Mouse (Mus musculus): ENCODE measurements around the gene Klhl23.
"Not testable (repeated sequence)": the region's sequence is repeated elsewhere in the genome, so short reads cannot be mapped to it uniquely, and the experiment has no call there.

The Klhl23 gene

DNA sequence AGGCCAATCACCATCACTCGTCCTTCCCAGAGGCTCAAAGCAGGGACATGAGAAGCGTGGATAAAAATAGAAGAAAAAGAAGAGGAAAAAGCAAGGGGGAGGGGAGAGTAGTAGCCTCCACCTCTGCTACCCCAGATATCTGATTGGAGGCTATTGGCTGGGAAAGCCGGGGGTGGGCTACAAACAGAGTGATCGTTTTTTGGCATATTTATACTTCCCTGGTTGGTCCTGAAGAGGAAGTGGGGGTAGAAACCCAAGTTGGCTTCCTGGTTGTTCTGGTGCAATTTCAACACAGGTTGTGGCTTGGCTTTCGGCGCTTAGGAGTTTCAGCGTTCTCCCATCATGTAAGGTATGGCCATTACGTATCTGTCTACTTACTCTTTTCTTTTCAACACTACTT, at the start of gene Klhl23:
Gene Klhl23 (plus strand): TSS at position 234 of the 400 bp plus-strand sequence.
- no peak for DNase-seq (ENCODE audit: low read depth, low spot score)

DNA sequence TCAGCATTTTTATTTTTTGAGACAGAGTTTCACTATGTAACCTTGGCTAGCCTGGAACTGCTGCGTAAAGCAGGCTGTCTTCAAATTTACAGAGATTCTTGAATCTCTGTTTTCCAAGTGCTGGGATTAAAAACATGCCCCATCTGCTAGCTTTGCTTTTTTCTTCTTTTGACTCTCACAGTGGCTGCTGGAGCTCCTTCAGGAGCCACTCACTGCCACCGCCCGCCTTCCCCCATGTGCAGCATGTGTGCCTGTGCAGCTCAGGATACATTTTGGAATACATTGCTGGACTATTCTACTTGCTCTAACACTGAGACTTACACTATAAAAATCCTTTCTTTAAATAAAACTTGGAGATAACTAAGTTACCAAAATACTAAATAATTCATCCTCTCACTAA, 48.4 kb upstream of the Klhl23 start:
- no peak for DNase-seq (ENCODE audit: low read depth, low spot score)

DNA sequence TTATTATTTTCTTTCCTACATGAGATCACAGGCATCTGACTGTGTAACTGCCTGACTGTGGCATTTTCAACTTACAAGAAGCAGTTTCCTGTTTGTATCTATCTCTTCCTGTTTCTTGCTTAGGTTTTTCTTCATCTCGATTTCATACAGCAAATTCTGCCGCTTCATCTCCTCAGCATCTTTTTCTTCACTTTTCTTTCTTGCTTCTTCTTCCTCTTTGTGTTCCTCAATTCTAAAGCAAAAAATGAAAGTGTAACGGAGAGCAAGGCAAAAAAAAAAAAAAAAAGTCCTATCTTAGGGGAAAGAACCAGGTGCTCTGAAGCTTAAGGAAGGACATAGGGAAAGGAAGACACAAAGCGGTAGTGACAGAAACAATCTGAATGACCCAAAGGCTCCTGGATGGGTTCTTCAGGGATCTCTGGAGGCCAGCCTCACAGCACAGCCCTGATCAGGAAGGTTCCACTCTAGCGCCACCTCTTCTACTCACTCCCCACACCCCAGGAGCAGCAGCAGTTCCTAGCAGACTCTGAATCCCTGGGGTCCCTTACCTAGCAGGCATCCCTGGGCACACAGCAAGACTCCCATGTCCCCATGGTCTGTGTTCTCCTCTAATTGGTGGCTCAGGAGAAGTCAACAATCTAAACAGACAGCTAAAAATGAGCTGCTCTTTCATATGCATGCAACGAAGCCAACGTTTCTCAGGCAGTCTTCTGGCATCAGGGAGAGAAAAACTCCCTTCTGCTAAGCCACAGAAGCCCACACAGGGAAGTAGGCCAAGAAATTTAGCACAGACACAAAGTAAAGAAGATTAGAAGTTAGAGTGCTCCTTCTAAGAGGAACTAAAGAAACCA, 43.5 kb upstream of the Klhl23 start:
- no peak for DNase-seq (ENCODE audit: low read depth, low spot score)

GRCm38 (mm10) chr2:69778836-69779177, 42.9 kb upstream of the Klhl23 start:
- DNase-seq (ENCODE audit: low read depth, low spot score), result no peak

GRCm38 (mm10) chr2:69788974-69789373, 32.8 kb upstream of the Klhl23 start:
- no peak for DNase-seq (ENCODE audit: low read depth, low spot score)

DNA sequence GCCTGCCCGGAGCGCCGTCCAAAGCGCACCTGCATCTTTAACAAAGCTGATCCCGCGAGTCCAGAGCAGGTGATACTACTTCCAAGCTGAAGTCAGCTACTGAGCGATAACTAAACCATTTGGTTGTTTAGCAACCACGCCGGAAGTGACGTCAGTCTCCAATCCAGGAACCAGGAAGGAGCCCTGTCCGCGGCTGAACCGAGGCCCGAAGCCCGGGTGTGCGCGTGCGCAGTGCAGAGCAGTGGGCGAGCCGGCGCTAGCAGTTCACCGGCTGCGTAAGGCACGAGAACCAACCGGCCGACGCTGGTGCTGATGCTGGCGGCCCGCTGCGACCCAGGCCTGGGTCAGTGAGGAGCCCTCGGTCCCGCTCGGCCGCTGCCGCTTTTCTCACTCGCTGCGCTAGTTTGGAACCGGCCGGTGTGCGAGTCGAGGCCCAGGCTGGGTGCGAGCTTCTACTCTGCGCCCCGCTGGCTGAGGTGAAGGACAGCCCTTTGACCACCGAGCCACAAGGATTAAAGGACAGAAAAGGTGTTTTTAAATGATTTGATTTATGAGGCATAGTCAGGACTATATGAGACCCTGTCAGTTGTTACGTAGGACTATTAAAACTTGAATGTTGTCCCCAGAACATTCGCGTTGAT, 32.2 kb upstream of the Klhl23 start, which contains the start of the genes Ccdc173 and Phospho2:
Gene Ccdc173 (minus strand): TSS at position 147 of the 641 bp plus-strand sequence.
Gene Phospho2 (plus strand): TSS at position 195 of the 641 bp plus-strand sequence.
- DNase-seq (ENCODE audit: low read depth, low spot score), result peak; percentile 97

DNA sequence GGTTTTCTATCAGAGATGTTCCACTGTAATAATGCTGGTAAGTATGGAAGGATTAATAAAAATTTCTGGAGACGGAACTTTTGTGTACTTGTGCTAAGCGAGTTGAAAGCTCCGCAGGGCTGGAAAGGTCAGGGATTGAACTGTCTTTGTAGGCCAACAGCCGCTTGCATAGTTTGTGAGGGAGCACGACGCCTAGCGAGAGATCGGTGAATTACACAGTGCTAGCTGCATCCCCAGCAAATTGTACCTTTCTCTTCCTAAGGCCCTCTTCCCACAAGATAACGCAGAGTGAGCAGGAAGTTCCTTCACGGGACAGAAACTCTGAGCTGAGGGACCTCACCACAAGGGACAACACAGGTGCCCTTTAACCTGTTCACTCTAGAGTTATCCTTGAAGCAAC, 31.5 kb upstream of the Klhl23 start:
- peak; percentile 66 for DNase-seq (ENCODE audit: low read depth, low spot score)

- DNase-seq (ENCODE audit: low read depth, low spot score), result no peak
These were observed 31.0 kb upstream of the Klhl23 start for GRCm38 (mm10) chr2:69790722-69791121.

DNA sequence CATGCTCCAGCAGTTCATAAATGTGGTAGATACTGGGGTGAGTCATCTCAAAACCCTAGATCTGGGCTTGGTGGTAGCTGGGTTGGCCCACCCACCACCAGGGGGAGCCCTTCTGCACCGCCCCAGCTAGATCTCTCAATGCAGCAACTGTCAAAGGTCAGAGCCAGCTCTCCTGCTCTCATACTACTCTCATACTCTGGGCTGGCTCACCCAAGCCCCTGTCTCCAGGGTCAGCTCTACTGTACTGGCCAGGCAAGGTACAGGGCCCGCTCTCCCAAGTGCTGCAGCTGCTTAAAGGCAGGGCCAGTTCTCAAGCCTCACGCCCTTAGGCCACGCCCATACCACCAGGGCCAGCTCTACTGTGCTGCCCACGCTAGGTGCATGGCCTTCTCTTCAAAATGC, 18.8 kb upstream of the Klhl23 start:
- no peak for DNase-seq (ENCODE audit: low read depth, low spot score)

- DNase-seq (ENCODE audit: low read depth, low spot score), result no peak
These were observed 18.0 kb upstream of the Klhl23 start for GRCm38 (mm10) chr2:69803756-69804155.

DNA sequence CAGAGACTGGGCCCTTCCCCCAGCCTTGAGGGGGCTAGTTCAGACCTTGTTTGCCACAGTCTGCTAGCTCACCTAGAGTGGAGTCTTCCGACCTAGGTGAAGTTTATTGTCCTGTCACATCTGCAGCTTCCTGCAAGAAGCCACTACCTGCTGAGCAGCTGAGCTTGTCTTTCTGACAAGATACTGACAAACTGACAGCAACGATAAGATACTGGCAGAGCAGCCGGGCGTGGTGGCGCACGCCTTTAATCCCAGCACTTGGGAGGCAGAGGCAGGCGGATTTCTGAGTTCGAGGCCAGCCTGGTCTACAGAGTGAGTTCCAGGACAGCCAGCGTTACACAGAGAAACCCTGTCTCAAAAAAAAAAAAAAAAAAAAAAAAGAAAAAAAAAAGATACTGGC, 17.1 kb upstream of the Klhl23 start:
- DNase-seq (ENCODE audit: low read depth, low spot score), result not testable (repeated sequence)

GRCm38 (mm10) chr2:69810169-69810568, 11.6 kb upstream of the Klhl23 start:
- DNase-seq (ENCODE audit: low read depth, low spot score), result no peak

GRCm38 (mm10) chr2:69811349-69811748, 10.4 kb upstream of the Klhl23 start:
- not testable (repeated sequence) for DNase-seq (ENCODE audit: low read depth, low spot score)

DNA sequence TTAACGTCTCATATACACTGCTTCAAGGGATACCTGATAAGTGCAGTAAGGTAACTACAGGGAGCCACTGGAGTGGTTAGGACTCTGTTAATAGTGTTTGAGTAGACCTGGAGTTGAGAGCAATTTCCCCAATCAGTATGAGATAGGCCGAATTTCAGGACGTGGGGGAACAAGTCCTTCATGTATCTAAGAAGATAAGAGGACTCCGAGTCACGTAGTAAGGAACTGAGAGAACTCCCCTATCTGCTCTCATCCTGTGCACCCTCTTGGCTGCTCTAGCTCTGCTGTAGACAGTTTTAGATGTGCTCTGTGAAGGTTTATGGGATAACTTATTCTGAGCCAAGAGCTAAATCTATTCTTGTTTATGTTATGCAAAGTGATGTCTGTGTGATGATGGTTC, 5.2 kb upstream of the Klhl23 start:
- DNase-seq (ENCODE audit: low read depth, low spot score), result no peak

- DNase-seq (ENCODE audit: low read depth, low spot score), result no peak
These were observed 3.2 kb upstream of the Klhl23 start for GRCm38 (mm10) chr2:69818350-69819085.

- DNase-seq (ENCODE audit: low read depth, low spot score), result no peak
These were observed 1.5 kb upstream of the Klhl23 start for GRCm38 (mm10) chr2:69820201-69820600.

DNA sequence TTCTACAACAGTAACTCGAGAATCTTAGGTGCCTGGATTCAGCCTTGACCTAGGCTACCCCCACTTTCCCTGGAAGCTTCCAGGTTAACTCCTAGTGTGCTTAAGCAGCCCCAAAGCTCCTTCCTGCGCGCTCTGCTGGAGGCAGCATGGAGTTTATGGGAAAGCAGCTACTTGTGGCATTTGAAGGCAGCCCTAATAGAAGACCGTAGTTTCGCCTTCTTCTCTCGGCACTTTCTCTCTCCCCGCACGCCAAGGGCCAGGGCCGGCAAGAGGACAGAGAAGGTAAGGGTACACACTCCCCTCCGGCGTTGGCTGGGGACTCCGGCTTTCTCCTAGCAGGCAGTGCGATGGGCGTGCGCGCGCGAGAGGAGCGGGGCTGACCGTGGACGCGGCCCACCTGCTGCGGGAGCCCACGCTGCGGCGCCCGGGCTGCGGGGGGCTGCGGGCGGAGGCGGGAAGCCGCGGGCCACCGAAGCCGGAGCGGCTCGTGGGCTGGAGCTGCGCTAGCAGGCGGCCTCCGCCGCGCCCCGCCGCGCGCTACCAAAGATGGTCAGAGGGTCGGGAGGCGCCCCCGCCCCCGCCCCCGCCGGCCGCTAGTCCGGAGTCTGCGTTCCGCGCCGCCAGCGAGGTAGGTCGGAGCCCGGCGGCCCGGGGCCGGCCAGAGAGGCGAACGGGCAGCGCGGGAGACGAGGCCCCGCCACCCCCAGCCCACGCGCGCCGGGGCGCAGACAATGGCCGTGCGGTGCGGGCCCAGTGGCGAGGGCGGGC, 801 bp downstream of the Klhl23 start:
- peak; percentile 30 for DNase-seq (ENCODE audit: low read depth, low spot score)

DNA sequence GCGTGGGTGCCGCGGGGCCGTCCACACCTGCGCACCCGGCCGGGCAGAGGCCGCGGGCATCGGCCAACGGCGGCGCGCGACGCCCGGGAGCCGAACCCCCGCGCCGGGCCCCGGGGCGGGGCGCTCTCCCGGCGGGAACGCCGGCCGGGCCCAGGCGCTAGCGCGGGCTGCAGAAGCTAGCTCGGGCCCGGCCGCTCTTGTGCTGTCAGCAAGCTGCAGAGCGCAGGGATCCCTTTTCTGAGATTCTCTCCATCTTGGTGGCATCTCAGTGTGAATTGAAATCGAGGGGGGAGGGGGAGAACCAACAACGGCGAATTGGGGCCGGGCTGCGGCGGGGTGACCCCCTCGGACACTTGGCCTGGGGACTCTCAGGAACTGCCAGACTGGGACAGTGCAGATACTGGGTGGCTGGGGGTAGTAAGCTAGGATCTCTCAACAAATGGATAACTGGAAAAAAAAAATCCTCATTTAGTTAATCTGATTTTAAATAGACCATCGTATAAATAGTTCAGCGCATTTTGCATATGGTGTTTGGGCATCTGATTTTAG, 1.5 kb downstream of the Klhl23 start:
- DNase-seq (ENCODE audit: low read depth, low spot score), result no peak

DNA sequence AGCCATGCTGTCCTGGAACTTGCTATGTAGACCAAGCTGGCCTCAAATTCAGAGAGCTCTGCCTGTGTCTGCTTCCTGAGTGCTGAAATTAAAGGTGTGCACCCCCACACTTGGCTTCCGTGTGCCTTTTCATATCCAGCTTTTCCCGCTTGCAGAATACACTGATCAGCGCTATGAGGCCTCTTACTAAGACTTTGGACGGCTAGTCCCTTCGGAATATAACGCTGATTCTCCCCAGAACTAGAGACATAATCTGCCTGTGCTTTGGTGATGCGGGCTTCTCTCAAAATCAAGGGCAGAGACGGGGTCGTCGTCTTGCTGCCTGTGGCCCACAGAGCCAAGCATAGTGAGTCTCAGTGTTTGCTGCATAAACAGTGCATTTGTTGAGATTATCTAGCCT, 4.2 kb downstream of the Klhl23 start:
- DNase-seq (ENCODE audit: low read depth, low spot score), result no peak

- no peak for DNase-seq (ENCODE audit: low read depth, low spot score)
These were observed 4.6 kb downstream of the Klhl23 start for GRCm38 (mm10) chr2:69826380-69826779.

DNA sequence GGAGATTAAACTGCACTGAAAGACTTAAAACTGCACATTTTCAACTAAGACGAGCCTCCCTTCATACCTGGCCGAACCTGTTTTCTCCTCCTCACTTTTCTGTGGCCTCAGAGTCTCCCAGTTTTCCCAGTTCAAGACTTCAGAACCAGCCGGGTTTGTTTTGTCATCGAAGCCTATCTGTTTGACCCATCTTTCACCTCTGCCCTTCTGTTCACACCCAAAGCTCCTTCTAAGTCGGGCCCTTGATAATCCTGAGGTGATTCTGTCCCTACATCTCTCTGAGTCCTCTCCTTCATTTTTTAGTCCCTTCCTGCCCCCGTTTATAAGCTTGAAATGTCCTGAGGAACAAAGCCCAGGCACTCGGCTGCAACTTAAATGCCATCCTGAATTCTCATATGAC, 6.3 kb downstream of the Klhl23 start:
- no peak for DNase-seq (ENCODE audit: low read depth, low spot score)

All from retina, postnatal 7 days (tissue).